Comparison of ENCODE assay signal across 17 mouse cellular contexts in genomic region chr13:112318124-112318523, GRCm38 (mm10). TPM values are rescaled to one million over a fixed set of nuclear protein-coding genes. Genes with fewer than 3 reads are reported as not detected.
DNase-seq lines count a peak whose midpoint lies in the region; ATAC-seq and TF ChIP-seq lines count a peak whose summit lies in the region.
"Had no signal": no experiment of that assay in that cellular context is flagged by ENCODE, and none has a peak within 500 bp of the region (broad histone marks: within the 10 kb centered on the region; RNA-seq: fewer than 3 reads in every experiment).

No protein-coding gene starts in this region.

- no peaks in the 10 kb centered on the region for H3K79me2 ChIP-seq in myocyte (ENCODE audit: control insufficient read depth, insufficient read depth)

- TF ChIP-seq POLR2A in myocyte (IDR thresholded peaks at IDR 0.05; ENCODE audit: insufficient read length, low read depth), result no peak

- H3K27me3 ChIP-seq in myocyte (ENCODE audit: control insufficient read depth, insufficient read depth, insufficient read length), result no peaks in the 10 kb centered on the region
- H3K27me3 ChIP-seq: embryonic facial prominence, embryonic 15.5 days; liver, embryonic 13.5 days; midbrain, embryonic 15.5 days had no signal

- no peaks in the 10 kb centered on the region for H3K36me3 ChIP-seq in myocyte (ENCODE audit: control insufficient read depth, insufficient read depth)
- H3K36me3 ChIP-seq: embryonic facial prominence, embryonic 15.5 days; liver, embryonic 13.5 days had no signal

- H3K4me2 ChIP-seq in myocyte (ENCODE audit: low read depth), result peak overlapping the region; percentile 47
- H3K4me2 ChIP-seq: embryonic facial prominence, embryonic 15.5 days; liver, embryonic 13.5 days; midbrain, embryonic 15.5 days had no signal

- ATAC-seq in CD4-positive, CD25-positive, alpha-beta regulatory T cell, adult 4 months, result peak; percentile 91
- no peak for ATAC-seq in erythroblast, adult 5-6 weeks (replicated peaks; ENCODE audit: low FRiP score, poor library complexity, severe bottlenecking)
- no peak for ATAC-seq in granulocyte monocyte progenitor cell, adult 5-6 weeks (replicated peaks; ENCODE audit: poor library complexity, severe bottlenecking)
- ATAC-seq: forebrain, postnatal 0 days; midbrain, embryonic 15.5 days had no signal

- H3K4me3 ChIP-seq in myocyte, result no peak overlapping the region
- H3K4me3 ChIP-seq: embryonic facial prominence, embryonic 15.5 days; liver, embryonic 13.5 days; midbrain, embryonic 15.5 days had no signal

- DNase-seq in layer of hippocampus, adult 9-11 months, result peak; percentile 38
- no peak for DNase-seq in layer of hippocampus, adult 11-12 months (ENCODE audit: low spot score)
- DNase-seq in brain, adult 2 months (ENCODE audit: low read depth, low spot score), result peak; percentile 90
- DNase-seq in retina, embryonic 14.5 days (ENCODE audit: low spot score), result no peak
- DNase-seq: forebrain, postnatal 0 days; kidney, adult 8-10 months; liver, embryonic 13.5 days; lung, postnatal 36 days had no signal

- no peak overlapping the region for H3ac ChIP-seq in myocyte (ENCODE audit: control insufficient read depth, insufficient read length)

TF ChIP-seq in myocyte, 11 proteins besides CTCF, POLR2A, EP300 and RAD21:
- TF ChIP-seq CEBPB (IDR thresholded peaks at IDR 0.05; ENCODE audit: insufficient read depth, poor library complexity, severe bottlenecking) (no peak), TCF3 (IDR thresholded peaks at IDR 0.05; ENCODE audit: insufficient read length, low read depth) (no peak), MYOD1 (IDR thresholded peaks at IDR 0.05; ENCODE audit: control insufficient read depth in 1 of 3, insufficient read length in 2 of 3, low read depth in 2 of 3) (peak in 1 of 3 experiments; percentile 2)

RNA-seq across cellular contexts. Expression of gene Ankrd55, which starts 29.9 kb away (rescaled TPM):
- polyA plus RNA-seq in CD4-positive, CD25-positive, alpha-beta regulatory T cell, adult 4 months (2017; shearing (Covaris generic)), result 10 to 100 TPM; 12.1 to 14.6 TPM
- 0.59 TPM for polyA plus RNA-seq in myocyte (2012; fragmentation: generic; extraction: Trizol)
- not detected in 2 replicates for total RNA-seq in erythroblast, adult 5-6 weeks (2015; ENCODE audit: low replicate concordance)
- total RNA-seq in erythroblast, adult 5-6 weeks (2017; ENCODE audit: low replicate concordance), result not detected in 2 replicates
- 0.67 TPM in 1 of 2 replicates, not detected in the other for total RNA-seq in granulocyte monocyte progenitor cell, adult 5-6 weeks (2014; fragmentation: Nextera tagmentation)
- total RNA-seq in granulocyte monocyte progenitor cell, adult 5-6 weeks (2017), result not detected in 2 replicates
- total RNA-seq: common myeloid progenitor, adult 5-6 weeks; hematopoietic stem cell, adult 5-6 weeks; neutrophil, adult 5-6 weeks had no signal

Comparison
In these comparisons a context has a peak if more than half of its experiments do, and no peak if none do; other contexts are left out.
1. DNase-seq: peak in layer of hippocampus, adult 9-11 months (single experiment) and brain, adult 2 months (single experiment); none in layer of hippocampus, adult 11-12 months (single experiment) and retina, embryonic 14.5 days (single experiment).